Mouse (Mus musculus): ENCODE measurements around the gene Atp13a2.

- TF ChIP-seq ZNF384 (IDR thresholded peaks at IDR 0.05; ENCODE audit: low read depth, low read length) (no peak), ZC3H11A (IDR thresholded peaks at IDR 0.05; ENCODE audit: borderline replicate concordance, low read depth, low read length) (no peak), MAFK (IDR thresholded peaks at IDR 0.05; ENCODE audit: insufficient read depth, low read depth, low read length) (no peak), CHD2 (IDR thresholded peaks at IDR 0.05; ENCODE audit: low read depth, low read length) (no peak)
Observed at GRCm38 (mm10) chr4:141012558-141012957, 25.9 kb downstream of the Atp13a2 start.
